Mouse (Mus musculus) thymus, adult 2 months (tissue): ENCODE data around the gene Wwox.

Source experiments
- CTCF ChIP-seq: fragments of 200-500 bp; IDR thresholded peaks from 2 replicates; pipeline ENCODE4 v1.5.1; 2012; ENCODE audit warnings: mild to moderate bottlenecking, control low read depth, low read length, moderate library complexity, borderline replicate concordance; ENCODE audit not compliant: control insufficient read depth, poor library complexity, insufficient read depth; ENCODE audit errors: extremely low read depth
- POLR2A ChIP-seq: fragments of 200-500 bp; IDR thresholded peaks from 2 replicates; pipeline ENCODE4 v1.6.1; 2012; ENCODE audit warnings: mild to moderate bottlenecking, low read length, control low read depth, moderate library complexity; ENCODE audit not compliant: control insufficient read depth, poor library complexity, insufficient read depth; ENCODE audit errors: extremely low read depth

DNA sequence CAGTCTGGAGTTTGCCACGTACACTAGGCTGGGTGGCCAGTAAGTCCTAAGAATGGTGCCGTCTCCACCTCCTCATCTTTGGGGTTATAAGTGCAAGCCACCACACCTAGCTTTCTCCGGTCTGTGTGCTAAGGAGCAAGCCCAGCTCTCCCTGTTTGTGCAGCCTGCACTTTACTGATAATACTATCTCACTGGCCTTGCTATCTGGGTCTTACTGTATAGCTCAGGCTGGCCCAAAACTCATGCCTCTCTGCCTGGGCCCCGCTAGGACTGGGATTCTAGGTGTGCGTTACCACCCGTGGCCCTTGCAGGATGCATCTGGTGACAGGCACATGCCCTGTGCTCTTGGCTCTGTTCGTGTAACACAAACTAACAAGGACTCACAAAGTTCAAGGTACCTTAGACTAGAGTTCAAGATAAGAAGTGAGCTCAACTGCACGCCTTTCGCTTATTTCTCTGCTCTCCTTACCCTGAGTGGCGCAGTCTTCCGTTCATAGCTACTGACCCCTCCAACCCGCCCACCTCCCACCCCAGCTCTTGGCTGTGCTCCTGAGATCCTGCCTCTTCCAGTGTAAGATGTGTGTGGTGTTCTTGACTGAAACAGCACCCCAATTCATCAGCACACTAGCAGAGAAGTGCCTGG lies 618.9 kb downstream of the Wwox start:
- TF ChIP-seq POLR2A: no peak
- TF ChIP-seq CTCF: no peak
